Comparison of ENCODE assay signal across 25 mouse cellular contexts in genomic region chr4:129880615-129881014, GRCm38 (mm10). TPM values are rescaled to one million over a fixed set of nuclear protein-coding genes. Genes with fewer than 3 reads are reported as not detected.
DNase-seq lines count a peak whose midpoint lies in the region; ATAC-seq and TF ChIP-seq lines count a peak whose summit lies in the region.
"Had no signal": no experiment of that assay in that cellular context is flagged by ENCODE, and none has a peak within 500 bp of the region (broad histone marks: within the 10 kb centered on the region; RNA-seq: fewer than 3 reads in every experiment).

No protein-coding gene starts in this region.

- intact Hi-C loops in heart, postnatal 25 days (cut with DNase I) = loop anchor here (5.0 kb wide), 1 partner anchor 47 kb away; the partner anchor contains the start of gene Spocd1

- no peaks in the 10 kb centered on the region for H3K36me3 ChIP-seq in heart, embryonic 15.5 days
- no peaks in the 10 kb centered on the region for H3K36me3 ChIP-seq in spleen, adult 2 months (ENCODE audit: control insufficient read depth, insufficient read depth, low read length)
- H3K36me3 ChIP-seq in embryonic facial prominence, embryonic 10.5 days (replicated peaks) = no peaks in the 10 kb centered on the region
- H3K36me3 ChIP-seq in splenic B cell, adult 2 months (ENCODE audit: control insufficient read depth, insufficient read depth, low read length, poor library complexity, severe bottlenecking) = no peaks in the 10 kb centered on the region
- H3K36me3 ChIP-seq: embryonic facial prominence, embryonic 12.5 days; forebrain, embryonic 15.5 days; G1E had no signal

- TF ChIP-seq CTCF in spleen, adult 2 months (IDR thresholded peaks at IDR 0.05; ENCODE audit: extremely low read depth, insufficient read depth, insufficient read length, insufficient replicate concordance) = no peak
- TF ChIP-seq CTCF in lung, adult 2 months (IDR thresholded peaks at IDR 0.05; ENCODE audit: insufficient read depth, low read length) = no peak

- WGBS in heart, embryonic 15.5 days = 71% methylated on average over 7 of the region's 7 CpGs
- 59% methylated on average over 7 of the region's 7 CpGs for WGBS in spleen, adult 2 months
- WGBS in embryonic facial prominence, embryonic 10.5 days = 79% methylated on average over 7 of the region's 7 CpGs
- WGBS in lung, adult 2 months = 68% methylated on average over 7 of the region's 7 CpGs

- H3K27me3 ChIP-seq in heart, embryonic 15.5 days = no peaks in the 10 kb centered on the region
- H3K27me3 ChIP-seq in spleen, adult 2 months (ENCODE audit: control insufficient read depth, insufficient read depth, low read length) = no peaks in the 10 kb centered on the region
- no peaks in the 10 kb centered on the region for H3K27me3 ChIP-seq in embryonic facial prominence, embryonic 10.5 days (replicated peaks; ENCODE audit: low read depth, poor library complexity, severe bottlenecking)
- H3K27me3 ChIP-seq in splenic B cell, adult 2 months (ENCODE audit: control insufficient read depth, insufficient read depth, low read length, poor library complexity, severe bottlenecking) = no peaks in the 10 kb centered on the region
- H3K27me3 ChIP-seq: embryonic facial prominence, embryonic 12.5 days; forebrain, embryonic 13.5 days; forebrain, embryonic 15.5 days; Patski had no signal

- ATAC-seq in heart, embryonic 15.5 days (replicated peaks; ENCODE audit: insufficient number of reproducible peaks, insufficient read depth, low FRiP score, low read depth) = no peak
- ATAC-seq: activated CD4-positive, CD25-positive, alpha-beta regulatory T cell, adult 4 months; forebrain, embryonic 13.5 days; forebrain, embryonic 15.5 days; forebrain, postnatal 0 days; Patski had no signal

- peaks cover 49% of the 10 kb centered on the region for H3K4me1 ChIP-seq in heart, embryonic 15.5 days (replicated peaks)
- peaks cover 42% of the 10 kb centered on the region; the same call in 1 of the 2 replicates for H3K4me1 ChIP-seq in spleen, adult 2 months (ENCODE audit: control insufficient read depth, insufficient read depth, insufficient read length)
- H3K4me1 ChIP-seq in embryonic facial prominence, embryonic 10.5 days = peaks cover 76% of the 10 kb centered on the region
- peaks cover 11% of the 10 kb centered on the region; the same call in 1 of the 2 replicates for H3K4me1 ChIP-seq in lung, adult 2 months (ENCODE audit: control insufficient read depth, insufficient read depth, low read length)

- no peak overlapping the region for H3K9ac ChIP-seq in heart, embryonic 15.5 days
- H3K9ac ChIP-seq: embryonic facial prominence, embryonic 12.5 days; forebrain, embryonic 13.5 days; forebrain, embryonic 15.5 days; forebrain, postnatal 0 days had no signal

- no peak for TF ChIP-seq POLR2A in spleen, adult 2 months (IDR thresholded peaks at IDR 0.05; ENCODE audit: low read depth, low read length)
- no peak for TF ChIP-seq POLR2A in lung, adult 2 months (IDR thresholded peaks at IDR 0.05; ENCODE audit: borderline replicate concordance, extremely low read depth, low read depth, low read length)

- no peak overlapping the region for H3K4me2 ChIP-seq in heart, embryonic 15.5 days
- H3K4me2 ChIP-seq: embryonic facial prominence, embryonic 12.5 days; forebrain, embryonic 13.5 days; forebrain, embryonic 15.5 days had no signal

- no peak overlapping the region for H3K4me3 ChIP-seq in heart, embryonic 15.5 days
- H3K4me3 ChIP-seq in spleen, adult 2 months (ENCODE audit: extremely low read depth, insufficient read depth, insufficient read length) = no peak overlapping the region
- H3K4me3 ChIP-seq in embryonic facial prominence, embryonic 10.5 days = no peak overlapping the region
- H3K4me3 ChIP-seq in lung, adult 2 months (replicated peaks; ENCODE audit: extremely low read depth, low read depth, low read length) = no peak overlapping the region
- H3K4me3 ChIP-seq: embryonic facial prominence, embryonic 12.5 days; forebrain, embryonic 13.5 days; forebrain, embryonic 15.5 days had no signal

- peak overlapping the region; percentile 76; the same call in 1 of the 2 replicates for H3K27ac ChIP-seq in heart, embryonic 15.5 days
- H3K27ac ChIP-seq in spleen, adult 2 months (ENCODE audit: insufficient read depth, low read length) = peak overlapping the region; percentile 82
- H3K27ac ChIP-seq in embryonic facial prominence, embryonic 10.5 days (replicated peaks) = peak overlapping the region; percentile 54; the same call in 1 of the 2 replicates
- H3K27ac ChIP-seq: forebrain, embryonic 13.5 days; forebrain, embryonic 15.5 days had no signal

- H3K9me3 ChIP-seq in heart, embryonic 15.5 days (replicated peaks) = no peaks in the 10 kb centered on the region
- H3K9me3 ChIP-seq in embryonic facial prominence, embryonic 10.5 days = no peaks in the 10 kb centered on the region
- H3K9me3 ChIP-seq: embryonic facial prominence, embryonic 12.5 days; forebrain, embryonic 13.5 days; forebrain, embryonic 15.5 days; G1E had no signal

- no peak for DNase-seq in heart, postnatal 25 days (ENCODE audit: low spot score)
- DNase-seq in spleen, adult 2 months (ENCODE audit: low read depth in 1 of 2, low spot score in 2 of 2) = no peak
- DNase-seq in spleen, postnatal 10 days (ENCODE audit: low spot score in 2 of 2) = no peak
- DNase-seq in embryonic facial prominence, embryonic 10.5 days (ENCODE audit: low spot score) = no peak
- peak; percentile 42 for DNase-seq in splenic B cell, adult 2 months (ENCODE audit: low read depth, low spot score)
- no peak for DNase-seq in retina, postnatal 1 day
- no peak for DNase-seq in lung, adult 2 months
- DNase-seq: adrenal gland, adult 2 months; adrenal gland, postnatal 10 days; adrenal gland, postnatal 25 days; cerebellum, adult 11 months; cerebellum, adult 18-20 months; cerebellum, adult 8-10 months; cerebellum, adult 9-11 months; cerebellum, postnatal 14 days; cerebellum, postnatal 36 days; embryo, embryonic 11 days; forebrain, postnatal 0 days had no signal

RNA-seq across cellular contexts. Expression of gene Spocd1, which starts 48.4 kb away (rescaled TPM):
- 0.30 and 0.31 TPM in 2 replicates for polyA plus RNA-seq in heart, embryonic 15.5 days (2015; fragmentation: Nextera tagmentation; extraction: Ambion mirVana)
- total RNA-seq in heart, postnatal 25 days (2021) = under 1 TPM in 1 of 2 experiments, not detected in 1; 0.08 TPM
- polyA plus RNA-seq in spleen, adult 2 months (2012; rRNA removed) = 0.07 and 0.11 TPM in 2 replicates
- not detected in 2 replicates for polyA plus RNA-seq in embryonic facial prominence, embryonic 10.5 days (2016; fragmentation: Nextera tagmentation; extraction: Ambion mirVana)
- 0.09 TPM in 1 of 2 replicates, not detected in the other for polyA plus RNA-seq in lung, adult 2 months (2012; rRNA removed)
- total RNA-seq: forebrain, postnatal 0 days; G1E had no signal
- polyA plus RNA-seq: activated CD4-positive, CD25-positive, alpha-beta regulatory T cell, adult 4 months; forebrain, embryonic 13.5 days; forebrain, embryonic 15.5 days; G1E had no signal
